Mouse (Mus musculus): ENCODE measurements around the gene Rbfox3.
A peak's percentile ranks its signal among the peaks of the same experiment; 100 is the strongest.

The Rbfox3 gene

DNA sequence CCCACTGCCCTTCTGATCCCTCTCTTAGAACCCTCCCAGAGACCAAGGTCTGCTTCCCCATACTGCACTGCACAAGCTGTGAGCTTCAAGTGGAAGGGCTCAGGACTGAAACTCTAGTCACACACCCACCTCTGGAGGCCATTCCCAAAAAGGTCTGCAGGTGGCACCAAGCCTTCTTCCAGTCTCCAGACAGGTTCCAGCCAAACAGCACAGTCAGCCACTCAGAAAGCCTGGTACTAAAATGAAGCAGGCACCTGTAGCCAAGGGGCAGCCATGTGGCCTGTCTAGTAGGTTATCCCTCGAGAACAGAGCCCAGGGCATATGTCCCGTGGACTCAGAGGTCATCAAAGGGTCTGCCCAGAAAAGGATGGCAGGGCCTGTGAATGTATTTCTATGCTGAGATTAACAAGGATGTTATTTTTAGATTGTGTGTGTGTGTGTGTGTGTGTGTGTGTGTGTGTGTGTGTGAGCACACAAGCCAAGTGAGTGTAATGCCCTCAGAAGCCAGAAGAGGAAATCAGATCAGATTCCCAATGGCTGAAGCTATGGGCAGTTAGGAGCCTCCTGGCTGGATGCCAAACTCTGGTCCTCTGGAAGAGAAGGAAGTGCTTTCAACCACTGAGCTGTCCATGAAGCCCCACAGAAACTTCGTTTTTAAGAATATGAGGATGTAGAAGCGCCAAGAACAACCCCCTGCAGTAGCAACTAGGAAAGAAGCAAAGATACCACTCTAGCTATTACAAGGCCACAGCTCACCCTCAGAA lies at the start of gene Rbfox3:
Gene Rbfox3, minus strand, starts transcription at position 291 of the 764 bp plus-strand sequence.
- DNase-seq (ENCODE audit: low spot score) = peak; percentile 9

DNA sequence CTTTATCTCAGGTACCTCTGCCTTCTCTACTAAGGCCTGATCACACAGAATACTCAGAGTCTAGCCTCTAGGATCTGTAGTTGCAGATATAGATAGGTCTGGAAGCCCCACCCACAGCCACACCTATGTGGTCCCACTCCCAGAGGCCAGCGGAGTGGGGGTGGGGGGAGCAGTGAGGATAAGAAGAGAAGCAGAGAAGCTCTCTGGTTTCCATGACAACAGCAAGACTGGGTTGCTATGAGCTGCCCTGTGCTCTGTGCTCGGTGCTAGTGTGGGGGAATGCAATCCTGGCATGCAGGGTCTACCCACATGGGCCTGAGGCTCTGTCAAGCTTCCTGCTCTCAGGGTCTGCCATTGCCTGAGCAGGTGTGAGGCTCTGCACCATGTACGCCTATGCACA lies 49.3 kb upstream of the Rbfox3 start:
- DNase-seq (ENCODE audit: low spot score) = no peak

DNA sequence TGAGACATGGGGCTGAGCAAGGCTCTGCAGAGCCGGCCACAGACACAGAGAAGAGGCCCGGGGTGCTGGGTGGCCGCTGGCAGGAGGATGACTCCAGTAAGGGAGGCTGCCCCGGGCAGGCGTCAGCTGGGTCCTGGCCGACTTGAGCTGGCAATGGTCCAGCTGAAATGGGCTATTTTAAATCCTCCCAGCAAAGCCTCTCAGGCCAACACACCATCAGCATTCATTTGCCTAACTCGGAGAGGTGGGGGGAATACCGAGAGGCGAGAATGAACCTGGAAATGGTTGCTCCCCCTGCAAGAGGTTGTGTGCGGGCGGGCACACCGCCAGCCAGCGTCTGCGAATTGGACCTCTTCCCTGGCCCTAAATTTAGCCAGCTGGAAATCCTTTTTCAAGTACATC lies 45.7 kb upstream of the Rbfox3 start:
- DNase-seq (ENCODE audit: low spot score) = no peak

DNA sequence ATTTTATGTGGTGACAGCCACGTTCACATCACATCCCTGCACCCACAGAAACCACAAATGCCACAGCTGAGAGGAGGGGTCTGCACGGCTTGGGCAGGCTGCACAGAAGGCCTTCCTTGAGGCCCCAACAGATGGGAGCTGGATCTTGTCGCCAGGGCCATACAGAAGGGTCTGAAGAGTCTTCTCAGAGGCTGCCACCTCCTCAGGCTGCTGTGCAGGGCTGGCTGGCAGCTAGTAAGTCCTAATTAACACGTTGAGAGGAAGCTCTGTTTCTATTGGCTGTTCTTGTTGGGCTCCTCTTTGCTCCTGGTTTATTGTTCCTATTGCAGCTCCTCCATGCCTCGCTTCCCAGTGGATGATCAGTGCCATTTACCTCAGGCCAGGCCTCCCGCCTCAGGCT lies 43.6 kb upstream of the Rbfox3 start:
- no peak for DNase-seq (ENCODE audit: low spot score)

DNA sequence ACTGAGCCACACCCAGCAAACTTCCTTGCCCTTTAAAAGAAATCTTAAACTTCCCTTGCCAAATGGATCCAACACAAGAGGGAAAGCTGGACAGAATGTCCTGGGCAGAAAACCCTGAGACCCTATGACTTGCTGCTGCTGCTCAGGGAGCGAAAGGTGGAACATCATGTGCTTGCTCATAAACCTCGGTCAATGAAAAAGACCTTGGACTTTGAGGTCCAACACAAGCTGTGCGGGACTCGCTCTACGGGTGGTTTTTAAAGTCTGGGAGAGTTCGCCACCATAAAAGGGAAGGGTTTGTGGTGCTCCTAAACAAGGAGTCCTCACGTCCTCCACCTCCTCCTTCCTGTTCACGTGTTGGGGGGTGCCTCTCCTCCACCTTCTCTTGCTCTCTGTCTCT lies 34.5 kb upstream of the Rbfox3 start:
- DNase-seq (ENCODE audit: low spot score) = no peak

DNA sequence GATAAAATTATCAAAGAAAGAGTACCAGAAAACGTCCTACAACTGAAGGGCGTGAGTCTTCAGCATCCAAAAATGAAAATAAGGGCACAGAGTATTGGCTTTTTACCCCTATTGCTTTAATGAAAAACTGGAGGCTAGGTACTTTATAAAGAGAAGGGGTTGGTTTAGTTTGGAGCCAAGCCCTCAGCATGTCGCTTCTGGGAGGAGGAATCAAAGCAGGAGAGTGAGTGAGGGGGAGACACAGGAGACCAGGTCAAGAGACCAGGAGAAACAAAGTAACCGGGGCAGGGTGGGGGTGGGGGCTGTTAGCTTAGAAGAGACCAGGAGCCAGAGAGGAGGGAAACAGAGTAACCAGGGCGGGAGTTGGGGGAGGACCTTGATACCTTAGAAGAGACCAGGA lies 29.9 kb upstream of the Rbfox3 start:
- no peak for DNase-seq (ENCODE audit: low spot score)

GRCm38 (mm10) chr11:118940539-118940938 lies 29.1 kb upstream of the Rbfox3 start:
- no peak for DNase-seq (ENCODE audit: low spot score)

DNA sequence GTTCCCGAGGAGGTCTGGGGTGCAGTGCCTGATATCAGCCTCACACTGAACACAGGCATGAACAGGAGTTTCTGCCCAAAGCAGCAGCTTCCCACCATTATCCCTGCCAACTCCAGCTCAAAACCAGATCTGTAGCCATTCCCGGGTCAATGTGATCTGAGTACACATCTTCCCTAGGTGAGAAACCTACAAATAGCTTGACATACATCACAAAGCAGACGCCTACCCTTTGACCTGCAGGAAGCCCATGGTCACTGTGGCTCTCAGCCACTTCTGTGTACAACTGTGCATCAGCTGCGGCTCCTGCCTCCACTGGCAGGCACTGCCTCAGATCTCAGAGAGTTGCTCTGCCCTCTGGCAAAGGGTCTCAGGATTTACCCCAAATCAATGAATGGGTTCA lies 28.3 kb upstream of the Rbfox3 start:
- no peak for DNase-seq (ENCODE audit: low spot score)

DNA sequence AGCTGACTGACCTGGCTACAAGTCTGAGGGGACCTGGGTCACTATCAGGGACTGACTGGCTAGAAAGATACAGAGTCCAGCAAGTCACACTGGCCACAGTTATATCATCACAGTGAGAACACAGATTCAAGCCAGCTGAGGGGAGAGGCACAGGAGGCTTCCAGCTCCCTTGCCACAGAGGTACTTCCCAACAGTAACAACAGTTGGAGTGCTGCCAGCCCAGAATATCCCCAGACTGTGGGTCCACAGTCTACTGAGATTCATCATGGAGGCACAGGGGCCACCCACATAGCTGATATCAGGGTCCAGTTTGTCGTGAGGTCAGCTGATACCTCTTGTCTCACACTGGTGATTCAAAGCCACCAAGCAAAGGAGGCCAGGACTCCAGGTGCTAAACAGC lies 23.5 kb upstream of the Rbfox3 start:
- DNase-seq (ENCODE audit: low spot score) = no peak

DNA sequence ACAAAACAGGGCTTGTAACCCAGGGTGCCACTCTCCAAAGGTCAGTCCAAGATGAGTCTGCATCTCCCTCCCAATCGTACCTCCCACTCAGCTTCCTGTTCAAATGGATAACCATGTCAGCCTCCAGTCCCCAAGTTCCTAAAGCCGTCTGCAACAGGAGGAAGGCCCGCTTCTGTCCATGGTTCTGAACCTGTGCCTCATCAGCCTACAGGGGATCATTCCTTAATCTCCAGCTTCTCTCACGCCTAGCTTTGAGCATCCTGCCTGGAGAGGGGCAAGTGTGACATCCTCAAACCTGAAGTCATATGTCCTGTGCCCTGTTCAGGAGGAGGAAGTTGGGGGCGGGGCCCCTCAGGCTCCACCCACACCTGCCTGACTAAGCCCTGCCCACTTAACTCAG lies 15.7 kb upstream of the Rbfox3 start:
- peak; percentile 13 for DNase-seq (ENCODE audit: low spot score)

DNA sequence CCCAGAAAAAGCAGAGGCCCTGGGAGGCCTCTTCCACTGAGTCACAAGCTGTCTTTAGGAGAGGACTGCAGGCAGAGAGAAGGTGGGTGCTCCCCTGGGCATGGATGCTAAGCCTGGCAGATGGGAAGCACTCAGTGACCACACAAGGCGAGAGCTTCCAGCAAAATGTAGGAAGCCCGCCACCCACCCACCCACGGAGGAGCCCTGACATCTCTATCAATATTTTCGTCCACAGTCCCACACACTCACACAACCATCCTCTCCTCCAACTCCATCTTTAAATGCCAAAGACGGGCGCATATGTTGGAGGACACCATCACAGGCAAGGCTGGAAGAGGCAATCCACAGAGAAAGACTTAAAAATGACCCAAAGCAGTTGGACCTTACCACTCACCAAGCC lies 10.5 kb upstream of the Rbfox3 start:
- DNase-seq (ENCODE audit: low spot score) = no peak

DNA sequence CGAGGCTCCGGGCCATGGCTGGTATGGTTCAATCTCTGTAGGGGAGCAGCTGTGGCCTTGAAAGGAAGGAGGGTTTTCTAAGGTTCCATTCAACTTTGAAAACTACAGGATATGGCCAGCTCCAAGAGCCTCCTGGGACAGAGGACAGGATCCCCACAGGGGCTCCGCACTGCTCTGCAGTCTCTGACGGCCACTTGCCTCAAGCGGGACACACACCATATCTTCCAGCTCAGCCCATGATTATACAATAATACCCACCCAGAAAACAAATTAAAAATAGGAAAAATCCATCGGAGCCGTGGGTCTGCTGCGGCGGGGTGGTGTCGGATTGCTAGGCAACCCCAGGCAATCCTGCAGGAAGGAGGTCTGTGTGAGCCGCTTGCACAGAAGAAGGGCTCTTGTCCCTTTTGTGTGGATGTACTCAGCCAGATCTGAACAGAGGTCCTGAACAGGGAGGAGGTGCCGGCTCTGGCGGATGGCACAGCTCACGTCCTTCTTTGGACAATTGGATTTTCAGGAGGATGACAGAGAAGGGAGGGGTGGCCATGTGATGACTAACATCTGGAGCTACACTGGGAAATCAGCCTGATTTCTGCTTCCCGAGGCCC lies 5.1 kb upstream of the Rbfox3 start:
- DNase-seq (ENCODE audit: low spot score) = no peak

DNA sequence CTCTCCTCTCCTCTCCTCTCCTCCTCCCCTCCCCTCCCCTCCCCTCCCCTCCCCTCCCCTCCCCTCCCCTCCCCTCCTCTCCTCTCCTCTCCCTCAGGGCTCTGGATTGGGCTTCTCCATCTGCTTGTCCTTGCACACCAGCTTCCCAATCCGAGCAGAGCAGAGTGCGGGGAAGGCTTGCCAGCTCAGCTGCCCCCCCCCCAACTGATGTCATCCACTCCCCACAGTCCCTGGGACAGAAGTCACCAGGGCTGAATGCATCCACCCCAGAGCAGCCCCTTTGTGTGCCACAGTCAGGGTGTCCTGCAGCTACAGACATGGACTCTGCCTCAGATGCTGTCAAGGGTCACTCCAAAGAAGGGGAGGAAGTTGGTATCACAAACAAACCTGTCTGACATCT lies 4.5 kb upstream of the Rbfox3 start:
- no peak for DNase-seq (ENCODE audit: low spot score)

DNA sequence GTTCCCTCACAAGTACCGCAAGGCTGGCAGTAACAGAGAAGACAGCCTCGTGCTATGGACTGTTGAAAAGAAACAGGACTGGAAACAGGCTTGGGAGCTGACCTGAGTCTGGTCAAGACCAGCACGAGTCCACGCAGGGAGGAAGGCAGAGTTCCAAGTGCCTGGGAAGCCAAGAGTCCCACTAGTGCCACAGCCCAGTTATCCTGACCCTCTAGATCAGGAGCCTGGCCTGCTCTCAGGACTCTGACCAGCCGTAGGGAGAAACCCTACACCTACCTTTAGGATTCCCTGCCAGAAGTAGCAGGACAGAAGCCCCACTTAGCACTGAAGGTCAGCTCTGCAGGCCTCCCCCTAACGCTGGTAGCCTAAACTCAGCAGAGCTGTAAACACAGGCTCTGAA lies 1.3 kb upstream of the Rbfox3 start:
- no peak for DNase-seq (ENCODE audit: low spot score)

DNA sequence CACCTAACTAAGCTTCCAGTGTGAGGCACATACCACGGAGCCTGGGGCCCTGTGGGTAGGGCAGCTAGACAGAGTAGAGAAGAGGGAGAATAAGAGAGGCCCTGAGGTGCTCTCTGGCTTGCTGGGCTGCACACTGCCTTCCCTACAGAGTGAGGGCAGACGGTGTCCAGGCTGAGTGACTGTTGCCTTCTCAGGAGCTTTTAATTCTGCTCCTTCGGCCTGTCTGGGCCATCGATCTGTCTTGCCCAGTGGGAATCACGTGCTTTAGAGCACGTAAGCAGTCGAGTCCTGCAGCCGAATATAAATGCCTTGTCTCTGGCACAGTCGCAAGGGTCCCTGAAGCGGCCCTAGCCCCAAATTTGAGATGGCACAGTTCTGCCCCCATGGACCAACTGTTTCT lies 641 bp downstream of the Rbfox3 start:
- no peak for DNase-seq (ENCODE audit: low spot score)

GRCm38 (mm10) chr11:118909814-118910201 lies 1.6 kb downstream of the Rbfox3 start:
- DNase-seq (ENCODE audit: low spot score) = no peak

DNA sequence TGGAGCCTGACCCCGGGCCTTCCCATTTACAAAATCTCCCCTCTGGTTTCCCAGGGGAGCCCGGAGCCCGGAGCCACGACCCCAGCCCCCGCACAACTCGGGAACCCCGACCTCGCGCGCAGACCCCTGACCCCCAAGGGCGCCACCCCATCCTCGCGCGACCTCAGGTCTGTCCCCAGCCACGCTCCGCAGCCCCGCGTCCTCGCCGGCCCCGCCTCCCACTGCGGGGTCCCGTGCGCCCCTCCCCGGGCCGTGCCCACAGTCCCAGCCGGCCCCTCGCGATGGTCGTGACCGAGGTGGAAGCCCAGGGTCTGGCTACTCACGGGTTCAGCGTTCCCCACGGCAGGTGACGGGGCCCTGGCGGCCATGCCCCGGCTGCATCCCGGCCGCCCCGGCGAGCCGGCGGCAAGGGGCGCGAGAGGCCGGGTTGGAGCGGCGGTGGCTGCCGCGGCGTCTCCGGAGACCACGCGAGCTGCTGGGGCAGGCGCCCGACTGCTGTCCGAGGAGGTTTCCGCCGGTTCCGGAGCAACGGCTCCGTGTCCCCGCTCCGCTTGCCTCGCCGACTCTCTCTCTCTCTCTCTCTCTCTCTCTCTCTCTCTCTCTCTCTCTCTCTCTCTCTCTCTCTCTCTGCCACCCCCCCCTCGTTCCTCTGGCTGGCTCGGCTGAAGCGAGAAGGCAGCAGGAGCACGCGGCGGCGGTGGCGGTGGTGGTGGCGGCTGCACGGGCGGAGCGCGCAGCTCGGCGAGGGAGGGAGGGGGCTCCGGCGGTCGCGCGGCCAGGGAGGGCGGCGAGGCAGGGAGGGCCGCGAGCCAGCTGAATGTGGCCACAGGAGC lies 2.2 kb downstream of the Rbfox3 start:
- DNase-seq (ENCODE audit: low spot score) = no peak

- DNase-seq (ENCODE audit: low spot score) = no peak
Measured at GRCm38 (mm10) chr11:118908431-118908980, 2.9 kb downstream of the Rbfox3 start.

DNA sequence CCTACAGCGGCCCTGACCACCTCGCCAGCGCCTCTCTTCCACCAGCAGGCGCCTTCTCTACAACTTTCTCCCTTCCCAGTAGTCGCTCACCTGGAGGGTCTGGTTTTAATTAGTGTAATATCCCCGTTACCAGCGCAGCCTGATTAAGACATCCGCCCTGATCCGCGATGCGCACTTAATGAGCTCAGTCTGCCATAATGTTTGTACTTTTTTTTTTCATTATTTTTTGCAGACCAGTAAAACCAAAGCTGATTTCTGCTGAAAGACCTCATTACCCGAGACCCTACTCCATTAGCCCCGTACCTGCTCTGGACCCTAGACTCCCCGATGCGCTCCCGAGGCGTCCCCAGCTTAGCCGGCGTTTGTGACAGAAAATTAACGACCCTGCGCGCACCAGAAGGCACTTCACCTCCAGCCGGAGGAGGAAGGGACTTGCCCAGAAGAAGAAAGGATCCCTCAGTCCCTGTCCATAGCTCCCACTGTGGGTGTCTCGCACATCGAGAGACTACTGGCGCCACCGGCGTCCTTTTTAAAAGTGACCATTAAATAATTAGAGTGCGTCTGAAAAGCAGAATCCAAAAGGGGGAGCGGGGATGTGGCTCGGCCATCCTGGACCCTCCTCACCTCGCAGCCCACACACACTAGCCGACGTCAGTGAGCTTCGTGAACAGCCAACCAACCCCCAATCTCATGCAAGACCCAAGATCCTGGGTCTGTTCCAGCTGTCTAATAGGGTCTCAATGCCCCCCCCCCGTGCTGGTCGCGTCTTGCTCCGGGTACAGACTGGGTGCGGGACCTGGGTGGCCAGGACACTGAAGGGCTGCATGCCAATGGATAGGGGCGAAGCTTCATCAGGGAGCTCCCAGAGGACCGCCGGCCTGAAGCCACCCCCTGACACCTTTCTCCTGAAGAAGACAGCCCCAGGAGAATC lies 3.7 kb downstream of the Rbfox3 start:
- DNase-seq (ENCODE audit: low spot score) = no peak

- no peak for DNase-seq (ENCODE audit: low spot score)
Measured at GRCm38 (mm10) chr11:118906824-118907470, 4.5 kb downstream of the Rbfox3 start.

DNA sequence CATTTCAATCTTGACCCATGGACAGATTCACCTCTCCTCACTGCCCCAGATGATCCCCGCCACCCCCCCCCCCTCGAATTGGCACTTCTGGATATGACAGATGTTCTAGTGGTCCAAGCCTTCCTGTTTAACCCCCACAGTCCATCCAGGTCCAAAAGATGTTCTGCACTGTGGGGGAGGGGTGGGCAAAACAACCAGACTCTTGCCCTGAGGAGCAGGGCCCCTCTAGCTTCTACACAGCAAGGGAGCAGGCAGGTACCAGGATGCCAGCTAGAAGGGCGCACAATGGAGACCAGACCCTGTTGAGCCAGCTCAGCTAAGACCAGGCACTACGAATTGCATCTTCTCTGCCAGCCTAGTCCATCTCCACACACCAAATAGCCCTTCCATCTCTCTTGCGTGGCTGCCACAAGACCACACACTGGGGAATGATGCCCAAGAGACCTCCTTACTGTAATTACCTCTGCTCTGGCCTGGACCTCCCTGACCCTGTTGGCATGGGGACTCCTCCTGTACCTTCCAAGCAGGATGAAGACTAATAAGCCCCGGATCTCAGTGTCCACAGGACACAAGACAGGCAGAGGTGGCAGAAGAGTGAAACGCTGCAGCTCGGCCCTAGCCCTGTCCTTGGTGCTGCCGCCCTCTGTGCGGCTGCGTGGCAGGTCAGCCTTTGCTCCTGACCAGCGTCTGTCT lies 5.1 kb downstream of the Rbfox3 start:
- DNase-seq (ENCODE audit: low spot score) = no peak

All from adipocyte (in vitro differentiated cells).